Mouse (Mus musculus) lung, adult 2 months (tissue): ENCODE data around the gene Zxdc. TPM values are rescaled to one million over a fixed set of nuclear protein-coding genes. Genes with fewer than 3 reads are reported as not detected.

ENCODE experiments used
- DNase-seq: peaks from one replicate; pipeline ENCODE4 v3.0.0; 2022
- H3K4me1 ChIP-seq: fragments of 200-500 bp; 2 replicates; pipeline ENCODE4 v1.6.1; 2011; ENCODE audit warnings: low read length; ENCODE audit not compliant: control insufficient read depth, insufficient read depth
- H3K4me3 ChIP-seq: fragments of 200-500 bp; replicated peaks from 2 replicates; pipeline ENCODE3; 2011; ENCODE audit warnings: low read depth, mild to moderate bottlenecking, control low read depth, low read length; ENCODE audit errors: extremely low read depth
- CTCF ChIP-seq: fragments of 200-500 bp; IDR thresholded peaks from 2 replicates; pipeline ENCODE4 v1.5.1; 2011; ENCODE audit warnings: mild to moderate bottlenecking, low read length, control low read depth; ENCODE audit not compliant: insufficient read depth
- POLR2A ChIP-seq: fragments of 200-500 bp; IDR thresholded peaks from 2 replicates; pipeline ENCODE4 v1.6.1; 2011; ENCODE audit warnings: low read depth, mild to moderate bottlenecking, control low read depth, low read length, borderline replicate concordance; ENCODE audit errors: extremely low read depth
- WGBS: fragments of 180-500 bp; shearing (Covaris S2); methylation state at CpG from one replicate; pipeline ENCODE4 v1.1.7; 2018; 5-methylcytosine and 5-hydroxymethylcytosine counted together
- polyA plus RNA-seq: library from polyadenylated mRNA; depleted of rRNA; stranded (reverse); fragments of >200 nt; gene quantifications from 2 replicates; pipeline ENCODE4 v1.2.3, GENCODE M21; 2012

Zxdc gene
- polyA plus RNA-seq, 1 experiment: 20.3 TPM

- peak overlapping the region; percentile 65 for H3K4me3 ChIP-seq
- DNase-seq: peak; percentile 61
- no peak for TF ChIP-seq POLR2A
- TF ChIP-seq CTCF: no peak
- under 1% methylated on average over 97 of the region's 98 CpGs for WGBS
- H3K4me1 ChIP-seq: peaks cover 16% of the 10 kb centered on the region
These were observed 647 bp downstream of the Zxdc start for GRCm38 (mm10) chr6:90369725-90370553.

GRCm38 (mm10) chr6:90374647-90375046, 5.4 kb downstream of the Zxdc start:
- H3K4me1 ChIP-seq: peaks cover 12% of the 10 kb centered on the region
- TF ChIP-seq CTCF: no peak
- no peak for TF ChIP-seq POLR2A
- 59% methylated on average over 4 of the region's 4 CpGs for WGBS
- H3K4me3 ChIP-seq: no peak overlapping the region
- no peak for DNase-seq

GRCm38 (mm10) chr6:90377708-90378107, 8.4 kb downstream of the Zxdc start:
- 85% methylated on average over 2 of the region's 2 CpGs for WGBS
- TF ChIP-seq CTCF: no peak
- TF ChIP-seq POLR2A: no peak
- Histone ChIP-seq H3K4me3 (no peak overlapping the region), H3K4me1 (no peaks in the 10 kb centered on the region)
- no peak for DNase-seq

GRCm38 (mm10) chr6:90381465-90381864, 12.2 kb downstream of the Zxdc start:
- 84% methylated on average over 2 of the region's 2 CpGs for WGBS
- TF ChIP-seq CTCF (no peak), POLR2A (no peak)
- H3K4me1 ChIP-seq: no peaks in the 10 kb centered on the region
- DNase-seq: no peak
- no peak overlapping the region for H3K4me3 ChIP-seq

GRCm38 (mm10) chr6:90390629-90391028, 21.3 kb downstream of the Zxdc start:
- TF ChIP-seq POLR2A (no peak), CTCF (no peak)
- DNase-seq: no peak
- no peaks in the 10 kb centered on the region for H3K4me1 ChIP-seq
- H3K4me3 ChIP-seq: no peak overlapping the region
- 83% methylated on average over 4 of the region's 4 CpGs for WGBS

GRCm38 (mm10) chr6:90393948-90394347, 24.7 kb downstream of the Zxdc start:
- no peak for DNase-seq
- Histone ChIP-seq H3K4me3 (no peak overlapping the region), H3K4me1 (no peaks in the 10 kb centered on the region)
- TF ChIP-seq CTCF (no peak), POLR2A (no peak)
- 54% methylated on average over 3 of the region's 3 CpGs for WGBS

- no peaks in the 10 kb centered on the region for H3K4me1 ChIP-seq
- 91% methylated on average over 2 of the region's 2 CpGs for WGBS
- DNase-seq: no peak
- TF ChIP-seq CTCF (no peak), POLR2A (no peak)
- H3K4me3 ChIP-seq: no peak overlapping the region
These were observed 26.5 kb downstream of the Zxdc start for GRCm38 (mm10) chr6:90395751-90396150.

- H3K4me1 ChIP-seq: no peaks in the 10 kb centered on the region
- no peak for DNase-seq
- no peak overlapping the region for H3K4me3 ChIP-seq
- TF ChIP-seq POLR2A: no peak
- 70% methylated on average over 3 of the region's 3 CpGs for WGBS
These were observed 28.0 kb downstream of the Zxdc start for GRCm38 (mm10) chr6:90397291-90397690.

- DNase-seq: no peak
- Histone ChIP-seq H3K4me3 (no peak overlapping the region), H3K4me1 (no peaks in the 10 kb centered on the region)
- TF ChIP-seq POLR2A (no peak), CTCF (no peak)
These were observed 39.3 kb downstream of the Zxdc start for GRCm38 (mm10) chr6:90408632-90409031.

- no peak for TF ChIP-seq CTCF
- DNase-seq: no peak
- H3K4me3 ChIP-seq: no peak overlapping the region
- 72% methylated on average over 1 of the region's 1 CpGs for WGBS
- H3K4me1 ChIP-seq: no peaks in the 10 kb centered on the region
These were observed 41.7 kb downstream of the Zxdc start for GRCm38 (mm10) chr6:90410972-90411371.

- no peak for TF ChIP-seq CTCF
- no peak for TF ChIP-seq POLR2A
- no peak overlapping the region for H3K4me3 ChIP-seq
- H3K4me1 ChIP-seq: no peaks in the 10 kb centered on the region
- no peak for DNase-seq
- WGBS: 82% methylated on average over 7 of the region's 7 CpGs
These were observed 42.6 kb downstream of the Zxdc start for GRCm38 (mm10) chr6:90411926-90412325.
